Mouse (Mus musculus): Measurements from ENCODE around the gene Cped1.
A peak's percentile ranks its signal among the peaks of the same experiment; 100 is the strongest.
"Not testable (repeated sequence)": the region's sequence is repeated elsewhere in the genome, so short reads cannot be mapped to it uniquely, and the experiment has no call there.

Cped1 gene

DNA sequence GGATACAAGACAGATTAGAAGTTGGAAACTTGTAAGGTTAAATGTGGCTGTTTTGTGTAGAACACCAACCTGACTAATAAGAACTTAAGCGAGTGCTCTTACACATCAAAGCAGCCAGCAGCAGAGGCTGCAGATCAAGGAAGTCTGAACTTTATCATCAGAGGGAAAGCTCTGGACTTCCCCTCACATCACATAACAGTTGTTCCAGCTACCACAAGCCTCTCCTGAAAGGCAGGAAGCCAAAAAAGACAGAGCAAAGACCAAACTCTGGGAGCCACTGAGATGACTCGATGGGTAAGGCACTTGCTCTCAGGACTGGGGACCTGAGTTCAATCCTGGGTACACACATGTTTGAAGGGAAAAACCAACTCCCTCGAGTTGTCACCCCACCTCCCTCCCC, 228.1 kb downstream of the Cped1 start:
- ATAC-seq (ENCODE audit: insufficient number of reproducible peaks, low FRiP score, low TSS enrichment), result no peak

DNA sequence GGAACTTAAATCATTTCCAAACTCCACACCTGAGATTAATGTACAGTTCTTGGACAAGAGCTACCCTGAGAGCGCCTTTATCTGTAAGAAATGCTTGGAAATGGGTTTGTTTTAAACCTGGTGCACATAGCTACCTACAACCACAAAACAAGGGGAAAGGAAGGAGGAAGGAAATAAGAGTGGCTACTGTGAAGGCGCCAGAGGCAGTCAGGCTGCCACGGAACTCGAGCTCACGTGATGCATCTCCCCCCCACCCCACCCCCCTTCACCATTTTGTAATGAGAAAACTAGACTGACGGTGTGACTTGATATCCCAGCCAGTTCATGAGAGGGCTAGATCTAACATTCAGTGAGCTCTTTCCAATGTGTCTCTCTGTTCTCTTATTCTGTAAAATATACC, 228.9 kb downstream of the Cped1 start:
- no peak for ATAC-seq (ENCODE audit: insufficient number of reproducible peaks, low FRiP score, low TSS enrichment)

- no peak for ATAC-seq (ENCODE audit: insufficient number of reproducible peaks, low FRiP score, low TSS enrichment)
Observed at GRCm38 (mm10) chr6:22216276-22216973, 230.7 kb downstream of the Cped1 start.

GRCm38 (mm10) chr6:22221134-22221533, 235.4 kb downstream of the Cped1 start:
- no peak for ATAC-seq (ENCODE audit: insufficient number of reproducible peaks, low FRiP score, low TSS enrichment)

DNA sequence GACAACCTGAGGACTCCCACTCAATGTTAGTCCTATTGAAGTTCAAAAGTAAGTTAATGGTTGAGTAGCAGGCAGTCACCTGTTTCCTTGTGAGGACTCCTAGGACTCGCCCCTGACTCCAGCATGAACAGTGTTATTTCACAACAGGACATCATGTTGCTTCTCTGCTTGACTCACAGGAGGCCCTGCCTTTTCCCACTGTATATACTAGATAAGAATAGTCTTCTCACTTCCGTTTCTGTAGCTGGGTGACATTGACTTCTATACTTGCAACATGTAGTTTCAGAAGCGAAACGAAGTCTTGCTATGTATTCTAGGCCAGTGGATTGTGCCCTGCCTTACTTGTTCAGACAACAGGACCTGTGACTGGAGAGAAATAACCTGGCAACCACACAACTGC, 236.4 kb downstream of the Cped1 start:
- ATAC-seq (ENCODE audit: insufficient number of reproducible peaks, low FRiP score, low TSS enrichment), result no peak

DNA sequence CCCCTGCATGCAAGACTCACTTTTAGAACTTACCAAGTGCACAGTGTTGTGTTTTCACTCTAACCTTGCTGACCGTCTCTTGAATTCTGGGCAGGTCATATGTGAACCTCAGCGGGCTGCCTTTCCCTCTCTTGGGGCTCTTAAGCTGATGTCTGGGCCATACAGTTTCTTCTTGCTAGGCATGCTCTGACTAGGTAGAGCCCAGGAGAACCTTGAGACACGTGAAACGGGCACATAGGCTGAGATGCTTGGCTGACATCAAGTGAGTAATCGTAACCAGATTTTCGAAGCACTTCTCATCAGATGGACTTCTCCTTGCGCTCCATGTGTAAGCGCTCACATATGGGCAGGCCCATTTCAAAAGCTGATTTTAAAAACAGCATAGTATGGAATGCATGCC, 237.2 kb downstream of the Cped1 start:
- no peak for ATAC-seq (ENCODE audit: insufficient number of reproducible peaks, low FRiP score, low TSS enrichment)

- no peak for ATAC-seq (ENCODE audit: insufficient number of reproducible peaks, low FRiP score, low TSS enrichment)
Observed at GRCm38 (mm10) chr6:22224351-22224750, 238.6 kb downstream of the Cped1 start.

GRCm38 (mm10) chr6:22231244-22231643, 245.5 kb downstream of the Cped1 start:
- ATAC-seq (ENCODE audit: insufficient number of reproducible peaks, low FRiP score, low TSS enrichment), result no peak

GRCm38 (mm10) chr6:22233517-22233916, 247.8 kb downstream of the Cped1 start:
- ATAC-seq (ENCODE audit: insufficient number of reproducible peaks, low FRiP score, low TSS enrichment), result no peak

- no peak for ATAC-seq (ENCODE audit: insufficient number of reproducible peaks, low FRiP score, low TSS enrichment)
Observed at GRCm38 (mm10) chr6:22235133-22235532, 249.4 kb downstream of the Cped1 start.

DNA sequence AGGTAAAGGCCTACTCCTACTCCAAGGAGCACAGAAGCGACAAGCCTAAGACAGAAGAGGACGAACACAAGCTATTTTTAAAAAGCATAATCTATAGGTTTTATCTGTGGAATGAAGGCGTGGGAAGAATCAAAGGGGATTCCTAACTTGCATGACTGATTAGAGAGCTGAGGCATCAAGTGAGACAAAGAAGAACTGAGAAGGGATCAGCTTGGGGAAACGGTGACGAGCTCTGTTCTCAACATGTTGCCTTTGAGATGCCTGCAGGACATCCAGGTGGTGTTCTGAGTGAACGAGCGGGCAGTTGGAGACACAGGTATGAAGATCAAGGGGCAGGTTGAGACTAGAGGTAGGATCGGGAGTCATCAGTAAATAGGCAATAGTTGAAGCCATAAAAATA, 257.6 kb downstream of the Cped1 start:
- no peak for ATAC-seq (ENCODE audit: insufficient number of reproducible peaks, low FRiP score, low TSS enrichment)

- ATAC-seq (ENCODE audit: insufficient number of reproducible peaks, low FRiP score, low TSS enrichment), result no peak
Observed at GRCm38 (mm10) chr6:22246696-22247095, 261.0 kb downstream of the Cped1 start.

- no peak for ATAC-seq (ENCODE audit: insufficient number of reproducible peaks, low FRiP score, low TSS enrichment)
Observed at GRCm38 (mm10) chr6:22258784-22259183, 273.1 kb downstream of the Cped1 start.

GRCm38 (mm10) chr6:22262519-22262918, 276.8 kb downstream of the Cped1 start:
- no peak for ATAC-seq (ENCODE audit: insufficient number of reproducible peaks, low FRiP score, low TSS enrichment)

DNA sequence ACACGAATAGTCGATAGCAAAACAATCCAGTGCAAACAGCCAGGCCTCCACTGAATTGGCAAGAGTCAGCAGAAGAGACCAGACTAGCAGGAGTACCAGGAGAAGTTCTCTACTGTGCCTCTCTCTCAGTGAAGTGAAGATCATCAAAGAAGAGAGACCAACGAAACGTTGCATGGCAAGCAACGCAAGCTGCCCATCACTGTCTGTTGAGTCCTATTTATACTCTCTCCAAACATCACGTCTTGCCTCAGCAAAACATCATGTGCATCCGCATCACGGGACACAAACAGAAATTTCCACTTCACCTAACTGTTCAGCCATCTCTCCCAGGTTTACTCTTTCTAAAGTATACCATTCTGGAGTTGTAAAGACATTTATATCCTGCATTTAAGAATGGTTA, 278.4 kb downstream of the Cped1 start:
- ATAC-seq (ENCODE audit: insufficient number of reproducible peaks, low FRiP score, low TSS enrichment), result not testable (repeated sequence)

GRCm38 (mm10) chr6:22266018-22266417, 280.3 kb downstream of the Cped1 start:
- no peak for ATAC-seq (ENCODE audit: insufficient number of reproducible peaks, low FRiP score, low TSS enrichment)

- ATAC-seq (ENCODE audit: insufficient number of reproducible peaks, low FRiP score, low TSS enrichment), result no peak
Observed at GRCm38 (mm10) chr6:22267807-22268667, 282.3 kb downstream of the Cped1 start.

DNA sequence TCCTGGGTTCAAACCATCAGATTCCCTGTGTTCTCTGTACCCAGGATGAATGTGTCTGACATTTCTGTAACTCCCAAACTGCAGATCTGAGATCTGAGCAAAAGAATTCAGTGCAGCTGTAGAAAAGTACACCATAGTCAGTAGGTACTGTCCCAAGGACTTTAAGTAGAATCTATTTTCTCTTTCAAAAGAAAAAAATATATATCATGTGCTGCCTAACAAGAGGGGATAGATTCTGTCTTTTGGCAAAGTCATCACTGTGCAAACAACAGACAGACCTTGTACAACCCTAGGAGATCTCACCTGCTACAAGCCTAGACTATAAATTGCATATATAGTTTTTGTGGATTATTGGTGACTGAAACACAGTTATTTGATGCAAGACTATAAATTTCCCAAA, 283.0 kb downstream of the Cped1 start:
- ATAC-seq (ENCODE audit: insufficient number of reproducible peaks, low FRiP score, low TSS enrichment), result no peak

DNA sequence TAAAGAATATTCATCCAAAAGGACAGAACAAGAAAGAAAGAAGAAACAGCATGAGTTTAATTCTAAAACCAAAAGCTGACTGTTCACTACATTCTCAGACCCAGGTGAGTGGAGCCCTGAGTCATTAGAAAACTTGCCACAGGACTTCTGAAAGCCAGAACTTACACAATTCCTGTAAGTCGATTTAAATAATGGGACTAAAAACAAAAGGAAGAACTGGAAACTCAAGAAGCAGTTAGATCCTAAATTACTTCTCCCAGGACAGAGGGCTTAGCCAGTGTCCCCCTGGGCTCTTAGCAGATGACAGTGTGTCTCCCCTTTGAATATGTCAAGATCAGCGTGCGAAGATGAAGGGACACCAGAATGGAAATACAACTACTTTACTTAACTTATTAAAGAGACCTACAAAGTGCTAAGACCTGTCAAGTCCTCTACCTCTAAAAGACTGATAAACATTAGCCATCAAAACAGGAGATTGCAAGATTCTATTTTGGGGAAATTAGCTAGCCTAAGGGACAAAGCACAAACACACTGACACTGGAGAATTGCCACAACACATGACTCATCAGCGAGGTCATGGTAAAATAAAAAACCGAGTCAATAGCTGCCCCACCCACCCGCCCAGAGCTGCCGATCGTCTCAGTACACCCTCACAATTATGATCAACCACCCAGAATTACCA, 284.3 kb downstream of the Cped1 start:
- ATAC-seq (ENCODE audit: insufficient number of reproducible peaks, low FRiP score, low TSS enrichment), result no peak

DNA sequence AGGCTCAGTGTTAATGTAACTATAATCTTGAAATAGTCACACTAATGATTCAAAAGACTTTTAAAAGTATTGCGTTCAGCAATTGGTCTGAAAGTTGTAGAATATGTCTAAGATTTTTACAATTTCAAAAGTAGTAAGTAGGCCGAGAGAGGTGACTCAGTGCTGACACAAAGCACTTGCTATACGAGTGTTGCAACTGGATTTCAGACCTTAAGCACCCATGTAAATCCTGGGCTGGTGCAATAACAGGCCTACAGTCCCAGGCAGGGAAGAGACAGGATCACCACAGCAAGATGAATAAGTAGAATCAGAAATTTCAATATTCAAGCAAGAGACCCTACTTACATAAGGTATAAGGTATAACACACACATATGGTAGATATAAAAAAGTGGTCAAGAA, 292.2 kb downstream of the Cped1 start:
- no peak for ATAC-seq (ENCODE audit: insufficient number of reproducible peaks, low FRiP score, low TSS enrichment)

DNA sequence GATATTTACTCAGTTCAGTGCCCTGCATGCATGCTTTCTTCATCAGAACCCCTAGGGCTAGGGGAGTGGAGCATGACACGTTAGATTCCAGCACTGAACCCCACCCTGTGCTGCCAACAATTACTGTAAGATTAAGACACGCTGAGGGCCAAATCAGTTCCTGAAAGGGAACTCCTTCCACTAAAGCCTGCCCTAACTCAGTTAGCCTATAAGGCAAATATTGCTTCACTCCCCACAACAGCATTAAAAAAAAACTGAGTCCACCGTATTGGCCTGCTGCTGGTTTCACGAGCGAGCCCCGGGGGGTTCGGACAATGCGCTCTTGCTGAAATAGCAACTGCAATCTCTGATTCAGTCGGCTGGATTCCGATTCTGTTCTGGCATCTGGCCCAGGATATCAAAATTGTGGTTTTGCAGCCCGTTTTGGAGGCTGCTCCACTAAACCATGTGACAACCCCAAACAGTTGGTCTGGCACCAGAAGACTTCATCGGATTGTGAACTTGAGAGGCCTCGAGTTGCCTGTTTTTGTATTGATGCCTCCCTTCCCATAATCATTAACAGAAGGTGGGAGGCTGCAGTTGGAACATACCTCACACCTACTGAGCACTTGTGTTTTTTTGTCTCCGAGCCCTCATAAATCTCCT, 294.6 kb downstream of the Cped1 start:
- 0 out of 2 replicates have a peak, but pooled peaks have one; percentile 36 for ATAC-seq (ENCODE audit: insufficient number of reproducible peaks, low FRiP score, low TSS enrichment)

All from cerebellum, adult (tissue).